Mouse (Mus musculus): Measurements from ENCODE around the gene Btbd9.

GRCm38 (mm10) chr17:30481341-30481740 lies 94.9 kb downstream of the Btbd9 start:
- TF ChIP-seq CTCF (IDR thresholded peaks at IDR 0.05) (no peak), EP300 (IDR thresholded peaks at IDR 0.05) (no peak)
